Mouse (Mus musculus): Measurements from ENCODE around the gene Ank3. TPM values are rescaled to one million over a fixed set of nuclear protein-coding genes. Genes with fewer than 3 reads are reported as not detected.

Ank3 gene
- polyA plus RNA-seq, 1 experiment from 2014 or later = 70.0 TPM

GRCm38 (mm10) chr10:69556278-69556677 lies 157.7 kb downstream of the Ank3 start:
- no peak overlapping the region for H3K4me3 ChIP-seq (ENCODE audit: low read depth, low read length)
- no peaks in the 10 kb centered on the region for H3K4me1 ChIP-seq (ENCODE audit: control insufficient read depth, insufficient read depth, low read length)
- H3K27me3 ChIP-seq (ENCODE audit: control insufficient read depth, insufficient read depth, low read length) = no peaks in the 10 kb centered on the region
- H3K36me3 ChIP-seq (ENCODE audit: control insufficient read depth, insufficient read depth, low read length) = no peaks in the 10 kb centered on the region
- H3K9me3 ChIP-seq (ENCODE audit: control insufficient read depth, low read length) = no peaks in the 10 kb centered on the region
- 19% methylated on average over 13 of the region's 13 CpGs for WGBS
- ATAC-seq (ENCODE audit: insufficient read depth, low FRiP score, low TSS enrichment) = no peak
- H3K9ac ChIP-seq (ENCODE audit: low read length) = no peak overlapping the region
- H3K27ac ChIP-seq (ENCODE audit: low read depth, low read length) = no peak overlapping the region
- no peak for DNase-seq (ENCODE audit: low spot score)
- no peak overlapping the region for H3K4me2 ChIP-seq (ENCODE audit: low read depth)

- H3K4me1 ChIP-seq (ENCODE audit: control insufficient read depth, insufficient read depth, low read length) = no peaks in the 10 kb centered on the region
- DNase-seq (ENCODE audit: low spot score) (no peak), ATAC-seq (ENCODE audit: insufficient read depth, low FRiP score, low TSS enrichment) (no peak)
- no peak overlapping the region for H3K4me3 ChIP-seq (ENCODE audit: low read depth, low read length)
- no peak overlapping the region for H3K9ac ChIP-seq (ENCODE audit: low read length)
- no peak overlapping the region for H3K27ac ChIP-seq (ENCODE audit: low read depth, low read length)
- H3K9me3 ChIP-seq (ENCODE audit: control insufficient read depth, low read length) = no peaks in the 10 kb centered on the region
- H3K4me2 ChIP-seq (ENCODE audit: low read depth) = no peak overlapping the region
- H3K27me3 ChIP-seq (ENCODE audit: control insufficient read depth, insufficient read depth, low read length) = no peaks in the 10 kb centered on the region
- no peaks in the 10 kb centered on the region for H3K36me3 ChIP-seq (ENCODE audit: control insufficient read depth, insufficient read depth, low read length)
- WGBS = 79% methylated on average over 1 of the region's 1 CpGs
These were observed 161.7 kb downstream of the Ank3 start for GRCm38 (mm10) chr10:69560237-69560636.

DNA sequence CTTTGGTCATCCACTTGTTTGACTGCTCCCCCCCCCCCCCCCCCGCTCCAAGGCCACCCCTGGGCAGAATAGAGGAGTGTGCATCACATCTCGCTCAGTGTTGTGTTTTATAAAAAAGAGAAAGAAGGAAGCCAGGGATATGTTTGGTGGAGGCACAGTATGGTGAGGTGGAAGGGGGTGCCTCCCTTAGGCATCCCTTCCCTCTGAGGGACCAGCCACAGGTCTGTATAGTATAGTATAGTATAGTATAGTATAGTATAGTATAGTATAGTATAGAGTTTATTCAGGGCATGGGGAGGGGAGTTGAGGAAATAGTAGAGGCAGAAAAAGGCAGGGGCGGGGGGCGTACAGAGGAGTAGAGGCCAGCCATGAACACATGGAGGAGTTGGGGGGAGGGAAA lies 164.4 kb downstream of the Ank3 start:
- Histone ChIP-seq H3K36me3 (ENCODE audit: control insufficient read depth, insufficient read depth, low read length) (no peaks in the 10 kb centered on the region), H3K9ac (ENCODE audit: low read length) (no peak overlapping the region), H3K27me3 (ENCODE audit: control insufficient read depth, insufficient read depth, low read length) (no peaks in the 10 kb centered on the region), H3K4me1 (ENCODE audit: control insufficient read depth, insufficient read depth, low read length) (no peaks in the 10 kb centered on the region), H3K4me3 (ENCODE audit: low read depth, low read length) (no peak overlapping the region), H3K4me2 (ENCODE audit: low read depth) (no peak overlapping the region), H3K27ac (ENCODE audit: low read depth, low read length) (no peak overlapping the region), H3K9me3 (ENCODE audit: control insufficient read depth, low read length) (no peaks in the 10 kb centered on the region)
- DNase-seq (ENCODE audit: low spot score) = no peak
- 91% methylated on average over 4 of the region's 4 CpGs for WGBS
- ATAC-seq (ENCODE audit: insufficient read depth, low FRiP score, low TSS enrichment) = no peak

- Histone ChIP-seq H3K4me3 (ENCODE audit: low read depth, low read length) (no peak overlapping the region), H3K27ac (ENCODE audit: low read depth, low read length) (no peak overlapping the region), H3K4me2 (ENCODE audit: low read depth) (no peak overlapping the region), H3K36me3 (ENCODE audit: control insufficient read depth, insufficient read depth, low read length) (no peaks in the 10 kb centered on the region), H3K9ac (ENCODE audit: low read length) (no peak overlapping the region), H3K27me3 (ENCODE audit: control insufficient read depth, insufficient read depth, low read length) (no peaks in the 10 kb centered on the region), H3K9me3 (ENCODE audit: control insufficient read depth, low read length) (no peaks in the 10 kb centered on the region), H3K4me1 (ENCODE audit: control insufficient read depth, insufficient read depth, low read length) (no peaks in the 10 kb centered on the region)
- DNase-seq (ENCODE audit: low spot score) (no peak), ATAC-seq (ENCODE audit: insufficient read depth, low FRiP score, low TSS enrichment) (no peak)
- WGBS = 86% methylated on average over 4 of the region's 4 CpGs
These were observed 166.5 kb downstream of the Ank3 start for GRCm38 (mm10) chr10:69565052-69565451.

DNA sequence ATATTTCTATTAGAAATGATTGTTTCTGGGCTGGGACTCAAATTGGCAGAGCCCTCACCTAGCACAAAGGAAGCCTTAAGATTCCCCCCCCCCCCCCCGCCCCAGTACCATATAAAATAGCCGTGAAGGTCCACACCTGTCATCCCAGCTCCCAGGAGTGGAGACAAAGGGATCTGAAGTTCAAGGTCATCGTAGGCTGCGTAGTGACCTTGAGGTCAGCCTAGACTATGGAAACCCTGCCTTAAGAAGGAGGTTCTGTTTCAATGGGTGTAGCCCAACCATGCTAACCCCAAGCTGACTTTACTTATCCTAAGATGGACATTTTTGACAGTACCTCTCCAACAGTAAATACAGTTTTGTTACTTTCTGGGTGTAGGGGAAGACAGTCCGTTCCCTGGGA lies 170.4 kb downstream of the Ank3 start:
- no peak for ATAC-seq (ENCODE audit: insufficient read depth, low FRiP score, low TSS enrichment)

DNA sequence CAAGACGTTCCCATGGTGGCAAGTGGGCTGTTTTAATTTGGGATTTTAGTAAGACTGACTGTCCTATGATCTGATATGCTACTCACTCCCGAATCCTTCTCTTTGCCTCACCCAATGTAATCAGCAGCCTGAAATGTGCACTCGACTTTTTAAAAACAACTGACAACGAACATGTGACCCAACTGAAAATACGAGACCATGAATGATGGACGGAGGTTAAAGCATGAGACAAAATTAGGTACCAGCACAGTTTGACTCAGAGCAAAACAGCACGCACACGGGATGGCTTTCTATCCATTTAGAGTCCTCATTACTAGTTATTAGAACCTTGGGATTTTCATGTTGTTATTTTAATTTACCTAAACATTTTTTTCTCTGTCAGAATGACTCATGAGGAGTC lies 171.2 kb downstream of the Ank3 start:
- Histone ChIP-seq H3K27ac (ENCODE audit: low read depth, low read length) (no peak overlapping the region), H3K36me3 (ENCODE audit: control insufficient read depth, insufficient read depth, low read length) (no peaks in the 10 kb centered on the region), H3K4me2 (ENCODE audit: low read depth) (no peak overlapping the region), H3K9me3 (ENCODE audit: control insufficient read depth, low read length) (no peaks in the 10 kb centered on the region), H3K4me3 (ENCODE audit: low read depth, low read length) (no peak overlapping the region), H3K9ac (ENCODE audit: low read length) (no peak overlapping the region), H3K4me1 (ENCODE audit: control insufficient read depth, insufficient read depth, low read length) (peaks cover 25% of the 10 kb centered on the region), H3K27me3 (ENCODE audit: control insufficient read depth, insufficient read depth, low read length) (0 out of 2 replicates have a peak, but pooled peaks cover 5% of the 10 kb centered on the region)
- no peak for DNase-seq (ENCODE audit: low spot score)
- 63% methylated on average over 8 of the region's 8 CpGs for WGBS
- no peak for ATAC-seq (ENCODE audit: insufficient read depth, low FRiP score, low TSS enrichment)

More for the DNA sequence above, 170.4 kb downstream of the Ank3 start:
- Histone ChIP-seq H3K36me3 (ENCODE audit: control insufficient read depth, insufficient read depth, low read length) (no peaks in the 10 kb centered on the region), H3K27ac (ENCODE audit: low read depth, low read length) (no peak overlapping the region), H3K4me3 (ENCODE audit: low read depth, low read length) (no peak overlapping the region), H3K4me1 (ENCODE audit: control insufficient read depth, insufficient read depth, low read length) (peaks cover 20% of the 10 kb centered on the region), H3K4me2 (ENCODE audit: low read depth) (no peak overlapping the region), H3K27me3 (ENCODE audit: control insufficient read depth, insufficient read depth, low read length) (0 out of 2 replicates have a peak, but pooled peaks cover 5% of the 10 kb centered on the region), H3K9ac (ENCODE audit: low read length) (no peak overlapping the region), H3K9me3 (ENCODE audit: control insufficient read depth, low read length) (no peaks in the 10 kb centered on the region)
- no peak for DNase-seq (ENCODE audit: low spot score)
- 81% methylated on average over 5 of the region's 5 CpGs for WGBS

GRCm38 (mm10) chr10:69570466-69571288 lies 172.1 kb downstream of the Ank3 start:
- peaks cover 25% of the 10 kb centered on the region for H3K4me1 ChIP-seq (ENCODE audit: control insufficient read depth, insufficient read depth, low read length)
- no peaks in the 10 kb centered on the region for H3K9me3 ChIP-seq (ENCODE audit: control insufficient read depth, low read length)
- H3K27ac ChIP-seq (ENCODE audit: low read depth, low read length) = no peak overlapping the region
- H3K4me2 ChIP-seq (ENCODE audit: low read depth) = peak overlapping the region; percentile 48
- no peak overlapping the region for H3K9ac ChIP-seq (ENCODE audit: low read length)
- peak overlapping the region; percentile 18; the same call in 1 of the 2 replicates for H3K4me3 ChIP-seq (ENCODE audit: low read depth, low read length)
- 0 out of 2 replicates have a peak, but pooled peaks cover 5% of the 10 kb centered on the region for H3K27me3 ChIP-seq (ENCODE audit: control insufficient read depth, insufficient read depth, low read length)
- H3K36me3 ChIP-seq (ENCODE audit: control insufficient read depth, insufficient read depth, low read length) = no peaks in the 10 kb centered on the region
- 43% methylated on average over 18 of the region's 18 CpGs for WGBS
- DNase-seq (ENCODE audit: low spot score) (no peak), ATAC-seq (ENCODE audit: insufficient read depth, low FRiP score, low TSS enrichment) (peak; percentile 21; the same call in 1 of the 2 replicates)

DNA sequence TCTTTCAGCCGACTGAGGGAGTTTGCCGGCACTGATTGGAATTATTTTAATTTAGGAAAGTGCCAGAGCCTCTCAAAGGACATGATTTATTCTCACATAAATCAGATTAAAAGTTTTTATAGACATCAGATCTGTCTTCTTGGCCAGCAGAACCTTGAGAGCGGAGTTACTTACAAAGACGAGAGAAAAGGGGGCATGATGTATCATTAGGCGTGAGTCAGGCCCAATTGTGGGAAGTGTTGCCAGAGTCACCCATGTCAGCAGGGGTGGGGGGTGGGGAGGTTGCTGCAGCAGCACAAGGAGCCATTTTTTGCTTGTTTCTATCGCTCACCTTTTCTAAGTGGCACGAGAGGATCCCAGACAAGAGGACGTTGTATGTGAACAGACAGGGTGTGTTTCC lies 172.8 kb downstream of the Ank3 start:
- peak; percentile 45 for DNase-seq (ENCODE audit: low spot score)
- no peak overlapping the region for H3K27ac ChIP-seq (ENCODE audit: low read depth, low read length)
- peak overlapping the region; percentile 18; the same call in 1 of the 2 replicates for H3K4me3 ChIP-seq (ENCODE audit: low read depth, low read length)
- peak overlapping the region; percentile 48 for H3K4me2 ChIP-seq (ENCODE audit: low read depth)
- H3K27me3 ChIP-seq (ENCODE audit: control insufficient read depth, insufficient read depth, low read length) = 0 out of 2 replicates have a peak, but pooled peaks cover 5% of the 10 kb centered on the region
- H3K36me3 ChIP-seq (ENCODE audit: control insufficient read depth, insufficient read depth, low read length) = no peaks in the 10 kb centered on the region
- no peaks in the 10 kb centered on the region for H3K9me3 ChIP-seq (ENCODE audit: control insufficient read depth, low read length)
- no peak for ATAC-seq (ENCODE audit: insufficient read depth, low FRiP score, low TSS enrichment)
- WGBS = under 1% methylated on average over 8 of the region's 8 CpGs
- peaks cover 25% of the 10 kb centered on the region for H3K4me1 ChIP-seq (ENCODE audit: control insufficient read depth, insufficient read depth, low read length)
- no peak overlapping the region for H3K9ac ChIP-seq (ENCODE audit: low read length)

DNA sequence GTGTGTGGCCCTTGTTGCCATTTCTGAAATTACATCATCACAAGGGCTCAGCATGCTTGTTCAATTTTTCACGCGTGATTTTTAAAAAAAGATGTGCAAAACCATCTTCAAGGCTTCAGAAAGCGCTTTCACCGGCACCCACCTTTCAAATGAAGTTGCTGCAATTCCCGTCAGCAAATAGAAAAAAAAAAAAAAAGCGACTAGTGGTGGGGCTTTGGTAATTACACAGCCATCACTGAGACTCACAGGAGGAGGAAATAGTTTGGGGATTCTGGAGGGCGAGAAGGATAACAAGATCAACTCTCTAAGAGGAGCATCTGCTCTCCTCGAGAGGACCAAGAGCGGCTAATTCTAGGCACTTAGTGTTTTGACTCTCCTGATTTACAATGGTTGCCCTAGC lies 173.4 kb downstream of the Ank3 start:
- Histone ChIP-seq H3K27me3 (ENCODE audit: control insufficient read depth, insufficient read depth, low read length) (0 out of 2 replicates have a peak, but pooled peaks cover 5% of the 10 kb centered on the region), H3K27ac (ENCODE audit: low read depth, low read length) (no peak overlapping the region), H3K4me2 (ENCODE audit: low read depth) (peak overlapping the region; percentile 48), H3K9me3 (ENCODE audit: control insufficient read depth, low read length) (no peaks in the 10 kb centered on the region), H3K4me3 (ENCODE audit: low read depth, low read length) (no peak overlapping the region), H3K4me1 (ENCODE audit: control insufficient read depth, insufficient read depth, low read length) (peaks cover 25% of the 10 kb centered on the region), H3K9ac (ENCODE audit: low read length) (no peak overlapping the region), H3K36me3 (ENCODE audit: control insufficient read depth, insufficient read depth, low read length) (no peaks in the 10 kb centered on the region)
- ATAC-seq (ENCODE audit: insufficient read depth, low FRiP score, low TSS enrichment) = no peak
- no peak for DNase-seq (ENCODE audit: low spot score)
- 2% methylated on average over 9 of the region's 9 CpGs for WGBS

Measured in neural tube, embryonic 11.5 days (tissue).